Mouse (Mus musculus): Measurements from ENCODE around the gene Ptpra. TPM values are rescaled to one million over a fixed set of nuclear protein-coding genes. Genes with fewer than 3 reads are reported as not detected.

Gene Ptpra
- total RNA-seq, 2 experiments from 2014 or later: 214 to 229 TPM

DNA sequence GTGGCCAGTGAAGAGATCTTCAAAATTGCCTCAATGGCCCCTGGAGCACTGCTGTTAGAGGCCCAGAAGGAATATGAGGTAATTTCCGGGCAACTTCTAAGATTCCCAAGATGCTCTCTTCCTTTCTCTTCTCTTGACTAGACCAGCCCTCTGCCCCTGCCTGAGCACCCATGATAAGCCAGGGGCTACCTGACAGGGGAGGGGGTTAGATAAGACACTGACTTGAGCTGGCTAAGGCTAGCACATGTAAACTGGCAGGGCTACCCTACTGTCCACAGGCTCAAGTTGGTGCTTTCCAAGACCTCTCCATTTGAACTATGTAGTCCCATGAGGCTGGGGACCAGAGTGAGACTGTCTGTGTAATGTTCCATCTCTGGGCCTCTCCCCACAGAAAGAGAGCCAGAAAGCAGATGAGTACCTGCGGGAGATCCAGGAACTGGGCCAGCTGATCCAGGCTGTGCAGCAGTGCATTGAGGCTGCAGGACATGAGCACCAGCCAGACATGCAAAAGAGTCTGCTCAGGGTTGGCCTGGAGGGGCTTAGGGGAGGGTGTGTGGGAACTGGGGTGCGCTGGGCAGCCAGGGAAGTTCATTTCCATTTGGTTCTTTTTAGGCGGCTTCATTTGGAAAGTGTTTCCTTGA, 10.1 kb upstream of the Ptpra start:
- no peak for DNase-seq (ENCODE audit: low spot score in 2 of 2)

DNA sequence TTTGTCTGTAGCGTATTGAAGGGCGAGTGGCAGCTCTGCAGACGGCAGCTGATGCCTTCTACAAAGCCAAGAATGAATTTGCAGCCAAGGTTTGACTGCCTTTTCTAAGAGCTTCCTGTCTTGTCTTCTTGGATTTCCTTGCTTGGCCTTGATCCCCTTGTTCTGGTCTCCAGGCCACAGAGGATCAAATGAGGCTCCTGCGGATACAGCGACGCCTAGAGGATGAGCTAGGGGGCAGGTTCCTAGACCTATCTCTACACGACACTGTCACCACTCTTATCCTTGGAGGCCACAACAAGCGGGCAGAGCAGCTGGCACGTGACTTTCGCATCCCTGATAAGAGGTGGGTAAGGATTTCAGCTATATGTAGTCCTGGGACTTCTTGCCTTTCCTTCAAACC, 7.9 kb upstream of the Ptpra start:
- DNase-seq (ENCODE audit: low spot score in 2 of 2): no peak

DNA sequence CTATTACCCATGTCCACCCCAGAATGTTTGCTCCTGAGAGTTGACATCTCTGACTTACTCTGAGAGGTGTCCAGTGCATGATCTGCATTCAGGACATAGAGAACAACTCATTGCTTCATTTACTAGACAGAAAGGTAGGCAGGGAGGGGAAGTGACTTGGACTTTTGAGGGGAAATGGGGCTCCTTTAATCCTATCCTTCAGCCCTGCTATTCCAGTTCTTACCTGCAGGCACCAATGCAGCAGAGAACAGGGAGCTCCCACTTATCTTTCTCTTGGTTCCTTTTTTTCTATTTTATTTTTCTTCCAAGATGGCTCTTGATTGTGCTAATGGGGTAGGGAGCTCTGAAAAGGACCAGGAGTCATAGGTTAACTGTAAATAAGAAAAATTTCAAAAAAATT, 1.6 kb upstream of the Ptpra start:
- no peak for DNase-seq (ENCODE audit: low spot score in 2 of 2)

DNA sequence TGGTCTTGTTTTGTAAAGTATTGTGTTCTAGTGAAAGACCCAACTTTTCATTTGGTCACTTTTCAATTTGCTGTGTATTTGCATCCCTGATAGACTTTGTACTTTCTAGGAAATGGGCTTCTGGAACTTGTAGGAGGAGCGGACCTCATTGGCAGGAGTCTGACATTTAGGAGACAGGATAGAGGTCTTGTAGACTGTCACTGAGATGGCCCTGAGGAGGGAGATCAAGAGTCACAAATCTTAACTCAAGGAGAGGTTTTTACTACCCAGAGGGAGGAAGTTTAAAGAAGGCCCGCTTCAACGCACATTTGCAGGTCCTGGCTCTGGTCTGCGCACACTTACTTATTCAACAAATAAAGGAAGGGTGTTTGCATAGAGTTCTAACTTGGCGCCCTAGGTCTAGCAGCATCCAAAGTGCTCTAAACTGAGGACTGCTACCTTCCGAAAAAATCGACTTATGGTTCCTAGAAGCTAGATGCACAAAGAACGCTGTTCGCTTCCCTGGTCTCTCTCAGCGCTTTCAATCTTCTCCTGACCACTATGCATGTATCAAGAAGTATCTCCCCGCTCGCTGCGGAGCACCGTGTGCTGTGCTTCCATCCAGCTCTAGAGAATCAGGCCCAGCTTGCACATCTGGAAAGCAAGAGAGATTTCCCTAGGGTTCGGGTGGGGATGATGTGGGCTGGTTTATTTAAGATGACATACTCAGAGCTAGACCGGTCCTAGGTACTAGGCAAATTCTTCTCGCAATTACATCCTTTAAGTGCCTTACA, 871 bp upstream of the Ptpra start:
- DNase-seq (ENCODE audit: low spot score in 2 of 2): peak in 1 of 2 experiments; percentile 13

DNA sequence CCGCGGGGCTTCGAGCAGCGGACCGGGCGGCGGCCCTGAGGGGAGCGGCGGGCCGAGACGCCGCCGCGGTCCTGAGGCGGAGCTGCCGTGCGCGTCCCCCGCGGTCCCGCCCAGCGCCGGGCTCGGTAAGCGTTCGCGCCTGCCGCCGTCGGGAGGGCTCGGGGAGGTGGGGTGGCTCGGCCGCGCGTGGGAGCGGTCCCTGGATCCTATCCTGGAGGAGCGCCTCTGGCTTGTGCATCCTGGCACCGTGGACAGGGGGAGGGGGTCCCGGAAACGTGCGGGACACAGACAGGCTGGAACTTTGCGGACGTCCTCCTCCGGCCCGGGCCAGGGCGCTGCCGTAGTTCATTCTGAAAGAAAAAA, 337 bp downstream of the Ptpra start:
- peak; percentile 64 to 78 for DNase-seq (ENCODE audit: low spot score in 2 of 2)

DNA sequence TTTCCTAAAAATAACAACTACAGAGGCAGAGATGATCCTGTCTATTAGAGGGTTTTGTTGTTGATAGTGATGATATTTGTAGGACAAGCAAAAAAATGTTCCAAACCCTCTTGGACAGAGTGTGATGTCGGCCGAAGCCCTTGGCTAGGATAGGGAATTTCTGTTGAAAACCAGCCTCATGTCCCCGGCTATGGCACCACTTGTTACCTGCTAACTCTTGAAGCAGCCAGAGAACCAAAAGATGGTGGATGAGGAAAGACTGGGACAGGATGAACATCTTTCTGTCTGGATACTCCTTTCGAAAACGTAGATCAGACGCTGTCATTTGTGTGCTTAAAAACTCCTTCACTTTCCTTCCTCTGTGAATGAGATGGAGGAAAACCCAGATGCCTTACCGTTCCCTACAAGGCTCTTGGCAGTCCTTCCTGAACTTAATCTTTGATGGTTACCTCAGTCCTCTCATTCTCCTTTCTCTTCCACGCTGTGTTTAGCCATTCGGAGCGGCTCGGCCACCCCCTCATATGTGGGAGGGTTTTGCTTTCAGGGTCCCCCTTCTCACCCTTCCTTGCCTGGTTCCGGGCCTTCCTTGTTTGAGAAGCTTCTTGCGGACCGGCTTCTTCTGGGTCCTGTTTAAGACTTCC, 1.1 kb downstream of the Ptpra start:
- peak in 1 of 2 experiments; percentile 22 for DNase-seq (ENCODE audit: low spot score in 2 of 2)

DNA sequence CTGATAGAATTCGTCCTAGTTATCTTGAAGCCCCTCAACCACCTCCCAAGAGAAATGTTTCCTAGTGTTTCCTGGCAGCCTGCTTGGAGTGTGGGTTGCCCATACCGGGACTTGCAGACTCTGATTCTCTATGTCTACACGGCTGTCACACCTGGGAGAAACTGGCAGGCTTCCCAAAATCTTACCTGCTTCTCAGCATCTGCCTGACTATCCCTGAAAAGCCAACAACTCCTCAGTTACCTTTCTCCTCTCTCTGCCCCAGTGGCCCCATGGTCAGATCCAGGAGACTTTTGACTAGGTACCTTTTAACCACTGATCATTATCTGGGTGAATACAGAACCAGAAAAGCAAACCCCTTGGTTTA, 1.6 kb downstream of the Ptpra start:
- DNase-seq (ENCODE audit: low spot score in 2 of 2): no peak

DNA sequence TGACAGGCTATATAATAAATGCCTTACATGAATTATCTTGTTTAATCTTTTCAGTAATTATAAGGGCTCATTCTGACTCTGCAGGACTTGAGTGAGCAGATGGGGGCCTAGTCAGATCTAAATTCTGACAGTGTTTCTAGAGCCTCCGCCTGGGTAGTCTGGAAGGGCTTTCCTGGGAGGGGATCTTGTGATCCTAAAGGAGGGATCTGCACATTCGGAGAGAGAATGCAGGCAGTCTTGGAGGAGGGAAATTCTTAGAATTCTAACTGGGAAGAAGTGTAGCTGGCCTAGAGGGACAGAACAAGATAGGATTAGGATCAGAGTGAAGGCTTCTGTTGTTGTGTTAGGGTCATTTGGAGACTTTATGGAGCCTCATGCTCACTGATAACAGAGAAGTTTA, 2.2 kb downstream of the Ptpra start:
- no peak for DNase-seq (ENCODE audit: low spot score in 2 of 2)

DNA sequence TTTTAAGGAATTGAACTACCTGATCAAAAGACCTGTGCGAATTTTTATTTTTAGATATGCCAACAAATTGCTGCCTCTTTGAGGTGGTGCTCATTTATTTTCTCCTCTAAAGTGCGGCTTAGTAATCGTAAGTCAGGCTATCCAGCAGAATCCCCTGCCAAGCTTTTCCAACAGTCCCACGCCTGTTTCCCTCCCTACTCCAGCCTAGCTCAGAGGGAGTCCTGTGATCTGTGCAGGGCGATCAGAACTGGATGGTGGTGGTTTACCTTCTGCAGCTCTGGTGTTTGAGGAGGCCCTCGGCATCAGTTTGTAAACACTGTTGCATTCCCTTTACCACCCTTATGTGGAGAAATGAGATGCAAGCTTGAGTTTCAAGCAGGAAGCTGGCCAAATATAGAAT, 3.3 kb downstream of the Ptpra start:
- peak; percentile 29 to 37 for DNase-seq (ENCODE audit: low spot score in 2 of 2)

DNA sequence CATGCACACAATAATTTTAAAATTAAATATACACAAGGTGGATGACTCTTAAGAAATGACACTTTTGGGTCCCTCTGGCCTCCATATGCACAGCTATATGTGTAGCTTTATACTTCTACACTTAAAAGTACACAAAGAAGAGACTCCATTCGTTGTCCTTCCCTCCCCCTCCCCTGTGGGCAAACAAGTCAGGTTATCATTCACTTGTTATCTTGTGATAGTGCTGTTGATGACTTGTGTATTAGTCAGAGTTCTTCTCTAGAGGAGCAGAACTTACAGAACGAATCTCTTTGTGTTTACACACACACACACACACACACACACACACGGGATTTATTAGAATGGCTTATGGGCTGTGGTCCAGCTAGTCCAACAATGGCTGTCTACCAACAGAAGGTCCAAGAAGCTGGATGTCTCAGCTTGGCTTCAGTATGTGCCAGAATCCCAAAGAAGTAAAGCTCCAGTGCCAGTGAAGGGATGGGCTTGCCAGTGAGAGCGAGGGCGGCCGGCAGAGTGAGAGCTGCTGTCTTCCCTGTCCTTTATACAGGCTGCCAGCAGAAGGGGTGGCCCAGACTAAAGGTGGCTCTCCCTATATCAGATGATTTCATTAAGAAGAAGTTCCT, 4.8 kb downstream of the Ptpra start:
- peak; percentile 22 to 30 for DNase-seq (ENCODE audit: low spot score in 2 of 2)

DNA sequence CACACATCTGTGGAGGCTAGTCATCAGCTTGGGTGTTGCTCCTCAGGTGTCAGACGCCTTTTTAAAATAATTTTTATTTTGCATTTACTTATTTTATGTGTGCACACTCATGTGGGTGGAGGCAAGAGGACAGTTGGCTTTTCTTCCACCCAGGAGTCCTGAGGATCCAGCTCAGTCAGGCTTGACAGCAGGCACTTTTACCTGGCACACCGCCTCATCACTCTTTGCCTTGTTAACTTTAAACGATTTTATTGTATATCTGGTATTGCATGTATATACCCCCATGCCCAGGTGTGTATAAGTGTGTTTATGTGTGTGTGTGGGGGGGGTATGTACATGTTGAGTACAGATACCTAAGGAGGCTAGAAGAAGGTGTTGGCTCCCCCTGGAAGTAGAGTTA, 7.8 kb downstream of the Ptpra start:
- no peak for DNase-seq (ENCODE audit: low spot score in 2 of 2)

DNA sequence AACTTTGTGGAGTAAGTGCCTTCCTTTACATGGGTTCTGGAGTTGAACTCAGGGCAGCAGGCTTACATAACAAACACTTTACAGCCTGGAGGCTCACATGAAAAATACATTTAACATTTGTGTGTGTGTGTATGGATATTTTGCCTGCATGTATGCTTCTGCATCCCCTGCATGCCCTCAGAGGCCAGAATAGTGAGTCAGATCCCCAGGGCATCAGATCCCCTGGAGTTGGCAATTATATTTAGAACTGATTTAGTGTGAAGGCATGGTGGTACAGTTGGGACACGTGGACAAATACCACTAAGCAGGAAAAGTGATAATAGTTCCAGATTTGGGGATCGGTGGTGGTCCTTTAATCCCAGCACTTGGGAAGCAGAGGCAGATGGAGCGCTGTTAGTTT, 9.5 kb downstream of the Ptpra start:
- DNase-seq (ENCODE audit: low spot score in 2 of 2): no peak

DNA sequence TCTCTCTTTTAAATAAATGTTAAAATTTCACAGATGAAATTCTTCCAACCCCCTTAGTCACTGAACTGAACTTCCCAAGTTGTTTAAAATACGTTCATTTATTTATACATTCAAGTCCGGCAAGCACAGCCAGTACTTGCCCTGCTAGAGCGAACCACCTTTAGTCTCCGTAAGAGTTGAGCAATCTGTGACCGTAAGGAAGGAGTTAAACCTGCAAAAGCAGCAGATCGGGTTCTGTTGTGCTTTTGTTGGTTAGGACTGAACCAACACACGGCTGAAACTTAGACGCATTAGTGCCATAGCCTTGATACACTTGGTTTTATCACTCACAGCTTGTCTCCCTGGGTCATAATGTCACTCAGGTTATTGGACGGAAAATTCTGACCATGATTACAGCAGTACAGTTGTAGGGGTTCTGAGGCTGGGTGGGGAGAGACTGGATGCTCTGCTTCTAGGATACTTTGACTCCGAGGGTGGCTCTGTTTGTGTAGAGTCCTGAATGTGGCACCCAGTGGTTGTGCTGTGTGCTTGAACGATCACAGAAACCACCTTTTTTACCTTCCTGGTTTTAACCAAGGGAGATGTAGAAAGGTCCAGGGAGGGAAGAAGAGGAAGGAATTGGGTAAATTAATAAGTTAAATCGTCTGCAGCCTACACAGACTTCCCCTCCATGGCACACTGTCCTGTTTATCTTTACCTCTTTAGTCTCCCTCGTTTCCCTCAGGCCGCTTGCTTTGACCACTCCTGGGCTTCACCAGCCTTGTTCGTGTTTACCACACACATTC, 11.4 kb downstream of the Ptpra start:
- no peak for DNase-seq (ENCODE audit: low spot score in 2 of 2)

DNA sequence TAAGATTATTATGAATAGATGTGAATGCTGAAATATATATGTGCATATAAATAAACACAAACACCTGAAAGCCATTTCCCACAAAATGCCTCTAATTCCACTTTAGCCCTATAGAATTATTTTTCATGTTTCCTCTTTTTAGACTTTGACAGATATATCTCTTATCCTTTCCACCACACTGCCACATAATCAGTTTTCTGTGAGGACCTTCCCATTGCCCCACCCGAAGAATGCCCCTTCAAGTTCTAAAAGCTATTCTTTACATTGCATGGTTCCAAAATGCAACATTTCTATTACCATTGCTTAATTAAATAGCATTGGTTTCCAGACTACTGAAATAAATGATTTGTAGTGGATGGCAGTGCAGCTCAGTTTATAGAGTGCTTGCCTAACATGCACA, 16.4 kb downstream of the Ptpra start:
- DNase-seq (ENCODE audit: low spot score in 2 of 2): no peak

DNA sequence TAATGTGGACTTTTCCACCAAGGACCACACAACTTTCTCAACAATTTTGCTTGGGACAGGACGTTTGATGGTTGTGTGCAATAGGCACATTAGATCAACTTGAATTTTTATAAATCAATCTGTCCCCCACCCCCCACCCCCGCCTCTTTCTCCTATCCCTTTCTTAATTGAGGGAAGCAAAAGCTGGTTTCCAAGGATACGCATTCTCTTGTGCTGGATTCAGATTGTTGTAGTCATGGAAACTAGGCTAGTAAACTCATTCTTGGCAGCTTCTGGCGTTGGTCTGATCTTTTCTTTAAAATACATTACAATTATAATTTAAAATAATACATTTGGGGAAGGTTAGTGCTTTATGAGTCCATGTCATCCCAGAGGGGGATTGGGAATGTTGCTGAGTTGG, 19.3 kb downstream of the Ptpra start:
- no peak for DNase-seq (ENCODE audit: low spot score in 2 of 2)

DNA sequence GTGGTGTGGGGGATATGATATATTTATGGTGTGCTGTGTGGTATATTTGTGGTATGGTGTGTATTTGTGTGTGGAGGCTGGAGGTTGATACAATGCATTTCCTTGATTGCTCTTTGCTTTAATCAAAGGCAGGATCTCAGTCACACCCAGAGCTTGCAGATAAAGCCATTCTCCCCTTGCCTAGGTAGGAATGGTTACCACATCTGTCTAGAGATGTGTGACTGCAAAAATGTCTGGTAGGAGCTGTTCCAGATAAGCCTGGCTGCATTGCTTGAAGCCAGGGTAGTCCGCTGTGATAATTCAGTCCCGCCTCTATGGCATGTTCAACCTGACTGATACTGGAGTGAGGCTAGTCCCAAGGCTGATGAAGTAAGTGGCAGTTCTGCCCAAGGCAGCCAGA, 19.9 kb downstream of the Ptpra start:
- DNase-seq (ENCODE audit: low spot score in 2 of 2): no peak

DNA sequence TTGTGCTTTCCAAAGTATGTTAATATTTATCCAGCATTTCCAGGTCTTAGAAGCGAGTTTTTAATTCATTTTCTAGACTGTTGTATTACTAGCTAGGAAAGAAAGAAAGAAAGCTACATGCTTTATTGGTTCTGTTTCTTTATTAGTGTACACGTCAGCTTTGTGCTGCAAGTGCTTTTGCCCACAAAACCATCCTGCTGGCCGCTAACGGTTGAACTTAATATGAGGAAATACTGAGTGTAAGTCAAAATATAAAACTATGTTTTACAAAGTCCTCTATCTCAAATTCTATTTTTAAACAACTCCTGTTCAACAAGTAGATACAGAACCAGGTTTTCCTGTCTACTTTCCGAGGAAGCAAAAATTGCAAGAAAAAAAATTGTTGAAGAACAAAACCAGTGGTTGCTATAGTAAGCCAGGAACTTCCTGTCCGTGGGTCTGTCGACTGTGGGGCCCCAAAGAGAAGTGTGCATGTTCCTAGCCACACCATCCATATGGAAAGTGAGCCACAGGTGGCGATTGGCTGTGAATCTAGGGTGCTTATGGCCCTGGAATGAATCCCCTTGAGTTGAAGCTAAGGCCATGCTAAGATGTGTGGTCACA, 22.9 kb downstream of the Ptpra start:
- no peak for DNase-seq (ENCODE audit: low spot score in 2 of 2)

DNA sequence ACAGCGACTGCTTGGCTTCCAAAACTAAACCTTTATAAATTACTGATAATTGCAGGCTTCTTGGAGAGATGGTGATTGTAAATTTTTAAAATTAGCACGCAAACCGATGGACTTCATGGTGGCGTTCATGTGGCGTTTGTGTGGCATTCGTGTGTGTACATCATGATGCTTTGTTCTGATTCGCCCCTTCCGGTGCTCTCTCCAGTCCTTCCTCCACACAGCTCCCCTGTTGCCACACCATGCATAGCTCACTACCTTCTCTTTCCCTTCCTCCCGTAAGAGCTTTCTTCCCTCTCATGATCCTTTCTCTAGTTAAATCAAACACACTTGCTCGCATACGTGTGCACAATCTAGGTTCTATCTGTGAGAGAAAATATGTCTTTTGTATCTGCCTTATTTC, 25.7 kb downstream of the Ptpra start:
- DNase-seq (ENCODE audit: low spot score in 2 of 2): no peak

DNA sequence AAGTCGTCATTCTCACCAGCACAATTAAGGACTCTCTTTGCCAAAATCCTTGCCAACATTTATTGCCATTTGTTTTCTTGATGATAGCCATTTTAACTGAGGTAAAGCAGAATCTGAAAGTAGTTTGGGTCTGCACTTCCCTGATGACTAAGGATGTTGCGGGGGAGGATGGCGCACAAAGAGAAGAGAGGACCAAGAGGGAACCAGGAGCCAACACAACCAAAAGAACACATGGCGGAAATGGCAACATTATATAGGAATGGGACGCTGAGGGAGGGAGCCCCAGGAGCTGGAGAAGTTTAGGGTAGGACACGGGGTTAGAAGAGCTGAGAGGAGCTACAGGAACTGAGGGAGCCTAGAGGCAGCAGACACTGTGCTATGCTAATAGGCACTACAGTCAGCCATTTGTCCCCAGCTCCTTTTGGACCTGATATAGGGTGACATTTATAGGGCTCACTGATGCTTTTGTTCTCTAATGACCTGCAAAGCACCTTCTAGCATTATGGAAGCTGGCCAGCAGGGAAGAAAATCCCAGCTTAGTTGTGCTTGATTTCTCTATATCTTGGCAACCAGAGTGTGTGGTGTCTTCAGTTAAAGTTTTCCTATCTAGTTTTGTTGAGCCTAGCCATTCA, 26.7 kb downstream of the Ptpra start:
- DNase-seq (ENCODE audit: low spot score in 2 of 2): no peak

DNA sequence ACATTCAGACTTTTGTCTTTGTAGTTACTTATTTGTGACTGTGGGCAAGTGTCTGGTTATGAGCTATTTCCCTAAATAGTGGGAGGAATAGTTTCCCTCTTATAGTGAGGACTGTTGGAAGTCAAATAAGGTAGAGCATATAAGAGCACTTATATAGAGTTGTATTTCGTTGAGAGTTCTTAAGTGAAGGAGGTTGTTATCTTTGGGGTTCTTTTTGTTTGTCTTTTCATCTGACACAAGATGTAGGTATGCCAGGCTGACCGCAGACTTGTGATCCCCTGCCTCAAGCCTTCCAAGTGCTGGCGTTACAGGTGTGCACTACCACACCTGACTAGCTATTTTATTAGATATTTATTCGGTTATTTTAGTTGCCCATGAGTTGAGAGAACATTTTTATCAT, 32.1 kb downstream of the Ptpra start:
- no peak for DNase-seq (ENCODE audit: low spot score in 2 of 2)

DNA sequence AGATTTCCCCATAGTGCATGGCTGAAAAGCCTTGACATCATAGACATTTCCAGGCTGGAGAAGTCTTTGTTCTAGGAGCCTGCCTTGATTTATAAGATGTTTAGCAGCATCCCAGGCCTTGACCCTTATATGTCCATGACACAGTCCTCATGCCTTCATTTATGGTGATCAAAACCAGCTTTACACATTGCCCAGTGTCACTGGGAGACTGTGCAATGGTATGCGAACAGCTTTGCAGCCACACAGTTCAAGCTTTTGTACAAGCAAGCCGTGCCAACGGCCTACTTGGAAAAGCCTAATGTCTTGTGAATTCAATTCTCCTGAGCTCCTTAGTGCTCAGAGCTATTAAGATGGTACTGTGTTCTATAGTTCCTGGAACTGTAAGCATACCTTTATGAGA, 32.6 kb downstream of the Ptpra start:
- no peak for DNase-seq (ENCODE audit: low spot score in 2 of 2)
